Mouse (Mus musculus): Measurements from ENCODE around the gene Castor2. TPM values are rescaled to one million over a fixed set of nuclear protein-coding genes. Genes with fewer than 3 reads are reported as not detected.
A peak's percentile ranks its signal among the peaks of the same experiment; 100 is the strongest.

Gene Castor2
- polyA plus RNA-seq, 1 experiment from 2014 or later: 6.4 TPM

GRCm38 (mm10) chr5:134183880-134184808 is 84.6 kb downstream of the Castor2 start, which contains the start of gene Gtf2ird2:
Gene Gtf2ird2, plus strand, starts transcription at chr5:134184019.
- peaks cover 18% of the 10 kb centered on the region for H3K4me1 ChIP-seq
- H3K4me3 ChIP-seq: peak within 1 kb of the TSS; percentile 86
- peaks cover 3% of the 10 kb centered on the region; the same call in 1 of the 2 replicates for H3K9me3 ChIP-seq
- peak; percentile 98 for ATAC-seq (ENCODE audit: extremely low read depth, insufficient number of reproducible peaks, low FRiP score, low TSS enrichment)
- under 1% methylated on average over 90 of the region's 92 CpGs for WGBS
- peak within 1 kb of the TSS; percentile 93 for H3K27ac ChIP-seq (replicated peaks)
- no peaks in the 10 kb centered on the region for H3K27me3 ChIP-seq (replicated peaks)
- no peaks in the 10 kb centered on the region for H3K36me3 ChIP-seq
- peak within 1 kb of the TSS; percentile 93 for H3K9ac ChIP-seq
- peak within 1 kb of the TSS; percentile 89 for H3K4me2 ChIP-seq

DNA sequence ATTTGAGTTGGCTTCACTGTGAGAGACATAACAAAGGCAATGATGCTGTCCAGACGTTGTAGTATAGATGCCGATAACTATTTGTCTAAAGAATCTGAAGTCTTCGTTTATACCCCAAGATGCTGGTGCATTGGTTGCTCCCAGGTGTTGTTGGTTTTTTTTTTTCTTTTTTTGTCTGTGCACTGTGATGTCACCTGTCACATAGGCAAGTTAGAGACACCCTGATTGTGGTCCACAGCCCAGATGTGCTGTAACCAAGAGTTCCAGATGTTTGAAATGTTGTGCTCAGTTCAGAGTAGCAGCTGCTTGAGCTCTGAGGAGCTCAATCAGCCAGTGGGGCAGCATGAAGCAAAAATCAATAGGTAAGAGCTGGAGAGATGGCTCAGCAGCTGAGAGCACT is 86.5 kb downstream of the Castor2 start:
- Histone ChIP-seq H3K9ac (no peak overlapping the region), H3K36me3 (no peaks in the 10 kb centered on the region), H3K27me3 (replicated peaks) (no peaks in the 10 kb centered on the region), H3K4me2 (no peak overlapping the region), H3K4me1 (peaks cover 18% of the 10 kb centered on the region), H3K4me3 (no peak overlapping the region), H3K9me3 (peaks cover 3% of the 10 kb centered on the region; the same call in 1 of the 2 replicates), H3K27ac (replicated peaks) (no peak overlapping the region)
- WGBS: 76% methylated on average over 3 of the region's 3 CpGs
- no peak for ATAC-seq (ENCODE audit: extremely low read depth, insufficient number of reproducible peaks, low FRiP score, low TSS enrichment)

DNA sequence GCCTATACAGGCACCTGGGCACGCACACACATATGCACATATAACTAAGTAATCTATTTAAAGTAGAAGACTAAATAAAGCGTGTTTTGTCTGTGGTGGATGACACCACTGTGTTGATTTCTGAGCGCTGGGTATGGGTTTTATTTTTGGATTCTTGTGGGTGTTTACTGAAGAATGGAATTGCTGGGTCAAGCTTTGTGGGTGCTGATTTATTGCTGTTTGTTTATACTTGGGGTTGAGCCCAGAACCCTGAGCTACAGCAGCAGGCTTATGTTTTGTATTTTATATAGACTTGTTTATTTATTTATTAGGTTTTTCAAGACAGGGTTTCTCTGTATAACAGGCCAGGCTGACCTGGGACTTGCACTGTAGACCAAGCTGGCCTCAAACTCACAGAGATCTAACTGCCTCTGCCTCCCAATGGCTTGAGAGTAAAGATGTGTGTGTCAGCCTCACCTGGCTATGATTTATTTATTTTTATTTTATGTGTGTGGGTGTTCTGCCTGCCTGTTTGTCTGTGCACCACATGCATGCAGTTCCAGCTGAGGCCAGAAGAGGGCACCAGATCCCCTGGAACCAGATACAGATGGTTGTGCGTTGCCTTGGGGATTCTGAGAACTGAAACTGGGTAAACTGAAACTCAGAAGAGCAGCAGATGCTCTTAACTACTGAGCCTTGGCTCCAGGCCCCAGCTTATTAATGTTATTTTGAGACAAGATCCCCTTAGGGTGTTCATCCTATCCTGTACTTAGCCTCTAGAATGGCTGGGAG is 87.6 kb downstream of the Castor2 start:
- ATAC-seq (ENCODE audit: extremely low read depth, insufficient number of reproducible peaks, low FRiP score, low TSS enrichment): no peak
- Histone ChIP-seq H3K9ac (no peak overlapping the region), H3K27me3 (replicated peaks) (no peaks in the 10 kb centered on the region), H3K9me3 (peaks cover 3% of the 10 kb centered on the region; the same call in 1 of the 2 replicates), H3K4me3 (no peak overlapping the region), H3K27ac (replicated peaks) (no peak overlapping the region), H3K36me3 (no peaks in the 10 kb centered on the region), H3K4me1 (peaks cover 16% of the 10 kb centered on the region), H3K4me2 (no peak overlapping the region)
- WGBS: 72% methylated on average over 4 of the region's 4 CpGs

DNA sequence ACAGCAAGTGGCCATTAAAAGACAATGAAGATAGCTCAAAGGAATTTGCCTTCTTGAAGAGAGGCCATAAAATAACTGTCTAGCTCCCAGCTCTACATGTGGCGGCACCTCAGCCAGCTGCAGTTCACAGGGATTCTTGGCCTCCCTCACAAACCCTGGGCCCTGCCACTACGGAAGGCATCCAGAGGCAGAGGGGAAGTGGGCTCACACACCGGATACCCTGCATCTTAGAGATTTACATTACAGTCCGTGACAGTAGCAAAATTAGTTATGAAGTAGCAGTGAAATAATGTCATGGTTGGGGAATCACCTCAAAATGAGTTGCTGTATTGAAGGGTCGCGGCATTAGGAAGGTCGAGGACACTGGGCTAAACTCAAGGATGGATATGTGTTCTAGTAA is 89.1 kb downstream of the Castor2 start:
- Histone ChIP-seq H3K9me3 (peaks cover 3% of the 10 kb centered on the region; the same call in 1 of the 2 replicates), H3K9ac (no peak overlapping the region), H3K4me2 (no peak overlapping the region), H3K4me1 (peaks cover 2% of the 10 kb centered on the region), H3K36me3 (peaks cover 13% of the 10 kb centered on the region), H3K27ac (replicated peaks) (no peak overlapping the region), H3K27me3 (replicated peaks) (no peaks in the 10 kb centered on the region), H3K4me3 (no peak overlapping the region)
- 82% methylated on average over 7 of the region's 7 CpGs for WGBS
- no peak for ATAC-seq (ENCODE audit: extremely low read depth, insufficient number of reproducible peaks, low FRiP score, low TSS enrichment)

GRCm38 (mm10) chr5:134193664-134194063 is 94.2 kb downstream of the Castor2 start:
- Histone ChIP-seq H3K4me2 (no peak overlapping the region), H3K4me1 (no peaks in the 10 kb centered on the region), H3K27ac (replicated peaks) (no peak overlapping the region), H3K36me3 (peaks cover 48% of the 10 kb centered on the region), H3K9ac (no peak overlapping the region), H3K27me3 (replicated peaks) (no peaks in the 10 kb centered on the region), H3K9me3 (no peaks in the 10 kb centered on the region), H3K4me3 (no peak overlapping the region)
- ATAC-seq (ENCODE audit: extremely low read depth, insufficient number of reproducible peaks, low FRiP score, low TSS enrichment): no peak
- 81% methylated on average over 8 of the region's 8 CpGs for WGBS

Other genes with a start within 250 kb of the Castor2 start
- gene Rcc1l, start 77.1 kb downstream of the Castor2 start, polyA plus RNA-seq (2015; fragmentation: Nextera tagmentation; extraction: Ambion mirVana): 24.3 and 25.4 TPM in 2 replicates
- gene Gtf2ird2, start 84.3 kb downstream of the Castor2 start, polyA plus RNA-seq (2015; fragmentation: Nextera tagmentation; extraction: Ambion mirVana): 5.8 and 6.3 TPM in 2 replicates
- 2.7 and 3.1 TPM in 2 replicates for gene Ncf1, start 129.9 kb downstream of the Castor2 start, polyA plus RNA-seq (2015; fragmentation: Nextera tagmentation; extraction: Ambion mirVana)
- 125 and 127 TPM in 2 replicates for gene Gtf2i, start 215.0 kb downstream of the Castor2 start, polyA plus RNA-seq (2015; fragmentation: Nextera tagmentation; extraction: Ambion mirVana)

Data from heart, embryonic 13.5 days (tissue).